Mouse (Mus musculus) forebrain, embryonic 12.5 days (tissue): Measurements from ENCODE around the gene Gm13420. TPM values are rescaled to one million over a fixed set of nuclear protein-coding genes. Genes with fewer than 3 reads are reported as not detected.
"Not testable (repeated sequence)": the region's sequence is repeated elsewhere in the genome, so short reads cannot be mapped to it uniquely, and the experiment has no call there.

Experiments used
- ATAC-seq: fragments of 200-750 bp; cut with Nextera tagmentation; 2 replicates; pipeline ENCODE4 v1.8.0; 2017; ENCODE audit warnings: moderate TSS enrichment; ENCODE audit not compliant: low FRiP score
- H3K27ac ChIP-seq: fragments of 300-500 bp; sonication (generic); 2 replicates; pipeline ENCODE4 v1.5.1; 2016; ENCODE audit warnings: mild to moderate bottlenecking
- H3K27me3 ChIP-seq: fragments of 300-500 bp; sonication (generic); 2 replicates; pipeline ENCODE4 v1.6.1; 2016; ENCODE audit warnings: mild to moderate bottlenecking
- H3K36me3 ChIP-seq: fragments of 300-500 bp; sonication (generic); replicated peaks from 2 replicates; pipeline ENCODE4 v1.6.1; 2016; ENCODE audit warnings: mild to moderate bottlenecking
- H3K4me1 ChIP-seq: fragments of 300-500 bp; sonication (generic); 2 replicates; pipeline ENCODE4 v1.6.1; 2016
- H3K4me2 ChIP-seq: fragments of 300-500 bp; sonication (generic); 2 replicates; pipeline ENCODE4 v1.6.1; 2016; ENCODE audit warnings: mild to moderate bottlenecking, moderate library complexity
- H3K4me3 ChIP-seq: fragments of 300-500 bp; sonication (generic); replicated peaks from 2 replicates; pipeline ENCODE4 v1.5.1; 2016; ENCODE audit warnings: mild to moderate bottlenecking
- H3K9ac ChIP-seq: fragments of 300-500 bp; sonication (generic); 2 replicates; pipeline ENCODE4 v1.6.1; 2016; ENCODE audit warnings: mild to moderate bottlenecking
- H3K9me3 ChIP-seq: fragments of 300-500 bp; sonication (generic); 2 replicates; pipeline ENCODE4 v1.6.1; 2016
- WGBS: fragments of 180-500 bp; shearing (Covaris S2); methylation state at CpG from one replicate; pipeline ENCODE4 v1.1.7; 2016; 5-methylcytosine and 5-hydroxymethylcytosine counted together
- polyA plus RNA-seq: library from polyadenylated mRNA; unstranded; fragments of >200 nt; fragmentation: Nextera tagmentation; extraction: Ambion mirVana; gene quantifications from 2 replicates; pipeline ENCODE4 v1.2.1, GENCODE M21; 2016

Gm13420 gene
- polyA plus RNA-seq, 1 experiment from 2014 or later = not detected

GRCm38 (mm10) chr2:29732559-29732958 is 18.9 kb downstream of the Gm13420 start:
- Histone ChIP-seq H3K27ac (no peak overlapping the region), H3K9me3 (no peaks in the 10 kb centered on the region), H3K4me3 (no peak overlapping the region), H3K4me1 (no peaks in the 10 kb centered on the region), H3K9ac (no peak overlapping the region), H3K4me2 (no peak overlapping the region), H3K36me3 (peaks cover 90% of the 10 kb centered on the region), H3K27me3 (no peaks in the 10 kb centered on the region)
- WGBS = 93% methylated on average over 10 of the region's 10 CpGs
- no peak for ATAC-seq

- Histone ChIP-seq H3K4me3 (no peak overlapping the region), H3K9me3 (no peaks in the 10 kb centered on the region), H3K27me3 (no peaks in the 10 kb centered on the region), H3K4me2 (no peak overlapping the region), H3K27ac (no peak overlapping the region), H3K36me3 (peaks cover 89% of the 10 kb centered on the region), H3K4me1 (no peaks in the 10 kb centered on the region), H3K9ac (no peak overlapping the region)
- 72% methylated on average over 3 of the region's 3 CpGs for WGBS
- no peak for ATAC-seq
Observed at GRCm38 (mm10) chr2:29731545-29731944, 19.9 kb downstream of the Gm13420 start.

- H3K9me3 ChIP-seq = no peaks in the 10 kb centered on the region
- 48% methylated on average over 2 of the region's 2 CpGs for WGBS
- H3K27me3 ChIP-seq = no peaks in the 10 kb centered on the region
- H3K27ac ChIP-seq = no peak overlapping the region
- no peak for ATAC-seq
- no peak overlapping the region for H3K4me2 ChIP-seq
- no peaks in the 10 kb centered on the region for H3K4me1 ChIP-seq
- H3K4me3 ChIP-seq = no peak overlapping the region
- peaks cover 89% of the 10 kb centered on the region for H3K36me3 ChIP-seq
- no peak overlapping the region for H3K9ac ChIP-seq
Observed at GRCm38 (mm10) chr2:29729500-29729899, 22.0 kb downstream of the Gm13420 start.

GRCm38 (mm10) chr2:29724664-29725365 is 26.7 kb downstream of the Gm13420 start:
- 89% methylated on average over 5 of the region's 5 CpGs for whole genome bisulfite sequencing
- no peak overlapping the region for H3K9ac ChIP-seq
- H3K27me3 ChIP-seq = no peaks in the 10 kb centered on the region
- H3K9me3 ChIP-seq = no peaks in the 10 kb centered on the region
- H3K36me3 ChIP-seq = peaks cover 89% of the 10 kb centered on the region
- H3K4me2 ChIP-seq = no peak overlapping the region
- no peak overlapping the region for H3K27ac ChIP-seq
- no peak overlapping the region for H3K4me3 ChIP-seq
- ATAC-seq = no peak
- no peaks in the 10 kb centered on the region for H3K4me1 ChIP-seq

GRCm38 (mm10) chr2:29723132-29723531 is 28.4 kb downstream of the Gm13420 start:
- 90% methylated on average over 3 of the region's 3 CpGs for WGBS
- Histone ChIP-seq H3K9me3 (no peaks in the 10 kb centered on the region), H3K4me3 (no peak overlapping the region), H3K4me2 (no peak overlapping the region), H3K27me3 (no peaks in the 10 kb centered on the region), H3K4me1 (no peaks in the 10 kb centered on the region), H3K36me3 (peaks cover 83% of the 10 kb centered on the region), H3K27ac (no peak overlapping the region), H3K9ac (no peak overlapping the region)
- ATAC-seq = no peak

- WGBS = 92% methylated on average over 5 of the region's 5 CpGs
Observed at GRCm38 (mm10) chr2:29718581-29718980, 32.9 kb downstream of the Gm13420 start.

GRCm38 (mm10) chr2:29716691-29717090 is 34.8 kb downstream of the Gm13420 start:
- no peaks in the 10 kb centered on the region for H3K27me3 ChIP-seq
- no peak for ATAC-seq
- no peaks in the 10 kb centered on the region for H3K4me1 ChIP-seq
- no peak overlapping the region for H3K9ac ChIP-seq
- no peak overlapping the region; the same call in 1 of the 2 replicates for H3K27ac ChIP-seq
- peaks cover 49% of the 10 kb centered on the region for H3K36me3 ChIP-seq
- H3K9me3 ChIP-seq = no peaks in the 10 kb centered on the region
- no peak overlapping the region for H3K4me2 ChIP-seq
- WGBS = 21% methylated on average over 6 of the region's 6 CpGs
- no peak overlapping the region for H3K4me3 ChIP-seq

More at GRCm38 (mm10) chr2:29718581-29718980, 32.9 kb downstream of the Gm13420 start:
- Histone ChIP-seq H3K9me3 (no peaks in the 10 kb centered on the region), H3K4me3 (no peak overlapping the region), H3K9ac (no peak overlapping the region), H3K4me2 (no peak overlapping the region), H3K4me1 (no peaks in the 10 kb centered on the region), H3K27me3 (no peaks in the 10 kb centered on the region), H3K27ac (no peak overlapping the region), H3K36me3 (peaks cover 59% of the 10 kb centered on the region)
- ATAC-seq = no peak

GRCm38 (mm10) chr2:29716143-29716542 is 35.3 kb downstream of the Gm13420 start:
- no peaks in the 10 kb centered on the region for H3K9me3 ChIP-seq
- no peak overlapping the region for H3K4me2 ChIP-seq
- ATAC-seq = no peak
- no peak overlapping the region; the same call in 1 of the 2 replicates for H3K27ac ChIP-seq
- WGBS = 49% methylated on average over 7 of the region's 7 CpGs
- no peak overlapping the region for H3K9ac ChIP-seq
- H3K27me3 ChIP-seq = no peaks in the 10 kb centered on the region
- peaks cover 49% of the 10 kb centered on the region for H3K36me3 ChIP-seq
- H3K4me1 ChIP-seq = no peaks in the 10 kb centered on the region
- H3K4me3 ChIP-seq = no peak overlapping the region

GRCm38 (mm10) chr2:29714127-29714526 is 37.4 kb downstream of the Gm13420 start:
- Histone ChIP-seq H3K9ac (no peak overlapping the region), H3K4me3 (no peak overlapping the region), H3K4me2 (no peak overlapping the region), H3K36me3 (peaks cover 47% of the 10 kb centered on the region), H3K4me1 (no peaks in the 10 kb centered on the region), H3K9me3 (no peaks in the 10 kb centered on the region), H3K27me3 (no peaks in the 10 kb centered on the region), H3K27ac (no peak overlapping the region)
- no peak for ATAC-seq
- WGBS = 96% methylated on average over 5 of the region's 5 CpGs

GRCm38 (mm10) chr2:29713501-29713900 is 38.0 kb downstream of the Gm13420 start:
- Histone ChIP-seq H3K4me1 (no peaks in the 10 kb centered on the region), H3K27me3 (no peaks in the 10 kb centered on the region), H3K4me3 (no peak overlapping the region), H3K27ac (no peak overlapping the region), H3K9me3 (no peaks in the 10 kb centered on the region), H3K9ac (no peak overlapping the region), H3K36me3 (peaks cover 48% of the 10 kb centered on the region), H3K4me2 (no peak overlapping the region)
- ATAC-seq = no peak
- 71% methylated on average over 2 of the region's 2 CpGs for WGBS

- ATAC-seq = no peak
- H3K27me3 ChIP-seq = no peaks in the 10 kb centered on the region
- peaks cover 55% of the 10 kb centered on the region for H3K36me3 ChIP-seq
- no peak overlapping the region for H3K4me2 ChIP-seq
- WGBS = 92% methylated on average over 5 of the region's 5 CpGs
- H3K9me3 ChIP-seq = no peaks in the 10 kb centered on the region
- no peak overlapping the region for H3K9ac ChIP-seq
- no peaks in the 10 kb centered on the region for H3K4me1 ChIP-seq
- no peak overlapping the region for H3K4me3 ChIP-seq
- no peak overlapping the region for H3K27ac ChIP-seq
Observed at GRCm38 (mm10) chr2:29711877-29712276, 39.6 kb downstream of the Gm13420 start.

- Histone ChIP-seq H3K27me3 (no peaks in the 10 kb centered on the region), H3K4me3 (no peak overlapping the region), H3K36me3 (peaks cover 63% of the 10 kb centered on the region), H3K27ac (no peak overlapping the region), H3K4me2 (no peak overlapping the region), H3K9me3 (no peaks in the 10 kb centered on the region), H3K4me1 (no peaks in the 10 kb centered on the region), H3K9ac (no peak overlapping the region)
- no peak for ATAC-seq
- 66% methylated on average over 3 of the region's 3 CpGs for WGBS
Observed at GRCm38 (mm10) chr2:29711038-29711437, 40.4 kb downstream of the Gm13420 start.

- H3K27me3 ChIP-seq, H3K4me3 ChIP-seq, H3K9ac ChIP-seq, H3K4me1 ChIP-seq, H3K9me3 ChIP-seq, ATAC-seq, H3K27ac ChIP-seq, H3K4me2 ChIP-seq: not testable (repeated sequence)
- peaks cover 76% of the 10 kb centered on the region for H3K36me3 ChIP-seq
- 91% methylated on average over 4 of the region's 4 CpGs for WGBS
Observed at GRCm38 (mm10) chr2:29708209-29708608, 43.3 kb downstream of the Gm13420 start.
